Mouse (Mus musculus) erythroblast, embryonic 14.5 days (primary cell): ENCODE measurements around the gene Ptprj. TPM values are rescaled to one million over a fixed set of nuclear protein-coding genes. Genes with fewer than 3 reads are reported as not detected.
"Not testable (repeated sequence)": the region's sequence is repeated elsewhere in the genome, so short reads cannot be mapped to it uniquely, and the experiment has no call there.

Experiments
- H3K27me3 ChIP-seq: 2 replicates; pipeline ENCODE4 v1.6.1; 2012; ENCODE audit warnings: inconsistent platforms; ENCODE audit not compliant: control insufficient read depth
- H3K36me3 ChIP-seq: 2 replicates; pipeline ENCODE4 v1.6.1; 2012; ENCODE audit warnings: mild to moderate bottlenecking, inconsistent platforms; ENCODE audit not compliant: control insufficient read depth
- H3K4me1 ChIP-seq: 2 replicates; pipeline ENCODE4 v1.6.1; 2012; ENCODE audit warnings: inconsistent platforms; ENCODE audit not compliant: control insufficient read depth
- H3K4me3 ChIP-seq: replicated peaks from 2 replicates; pipeline ENCODE3; 2012; ENCODE audit warnings: moderate library complexity, mild to moderate bottlenecking, inconsistent platforms
- H3K9me3 ChIP-seq: 2 replicates; pipeline ENCODE4 v1.6.1; 2012; ENCODE audit warnings: low read length, inconsistent platforms, mixed read lengths; ENCODE audit not compliant: control insufficient read depth
- GATA1 ChIP-seq: IDR thresholded peaks from 2 replicates; pipeline ENCODE4 v1.6.1; 2012; ENCODE audit warnings: low read length, inconsistent platforms, mixed read lengths
- TAL1 ChIP-seq: IDR thresholded peaks from 3 replicates; pipeline ENCODE4 v1.6.1; 2012; ENCODE audit warnings: low read length, inconsistent platforms, mixed read lengths
- polyA plus RNA-seq: library from polyadenylated mRNA; stranded (reverse); fragments of >175 nt; gene quantifications from 2 replicates; pipeline ENCODE4 v1.2.3, GENCODE M21; 2012

Gene Ptprj
- polyA plus RNA-seq, 1 experiment = not detected

- TF ChIP-seq GATA1 = no peak
- TF ChIP-seq TAL1 = no peak
- no peak overlapping the region for H3K4me3 ChIP-seq
- no peaks in the 10 kb centered on the region for H3K27me3 ChIP-seq
- no peaks in the 10 kb centered on the region for H3K36me3 ChIP-seq
- H3K4me1 ChIP-seq = peaks cover 15% of the 10 kb centered on the region
- H3K9me3 ChIP-seq = no peaks in the 10 kb centered on the region
Measured at GRCm38 (mm10) chr2:90472701-90473100, 107.7 kb downstream of the Ptprj start.

DNA sequence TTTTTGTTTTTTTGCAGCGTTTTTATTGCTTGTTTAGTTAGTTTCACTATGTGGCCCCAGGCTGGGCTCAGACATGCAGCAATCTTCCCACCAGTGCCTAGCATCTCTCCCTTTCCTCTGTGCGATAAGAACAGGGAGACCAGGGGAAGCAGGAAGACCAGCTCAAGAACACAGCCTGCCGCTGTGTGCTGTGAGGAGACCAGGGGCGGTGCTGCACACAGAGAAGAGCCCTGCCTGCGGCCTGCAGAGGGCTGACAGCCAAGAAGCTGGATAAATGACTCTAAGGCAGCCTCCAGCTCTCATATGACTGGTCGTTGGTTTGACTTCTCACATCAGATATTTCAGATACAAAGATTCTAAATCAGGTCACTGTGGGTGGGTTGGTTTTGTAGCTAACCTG, 110.3 kb downstream of the Ptprj start:
- no peaks in the 10 kb centered on the region; the same call in 1 of the 2 replicates for H3K36me3 ChIP-seq
- no peak for TF ChIP-seq GATA1
- no peak for TF ChIP-seq TAL1
- peaks cover 4% of the 10 kb centered on the region for H3K4me1 ChIP-seq
- H3K4me3 ChIP-seq = no peak overlapping the region
- no peaks in the 10 kb centered on the region for H3K9me3 ChIP-seq
- no peaks in the 10 kb centered on the region for H3K27me3 ChIP-seq

DNA sequence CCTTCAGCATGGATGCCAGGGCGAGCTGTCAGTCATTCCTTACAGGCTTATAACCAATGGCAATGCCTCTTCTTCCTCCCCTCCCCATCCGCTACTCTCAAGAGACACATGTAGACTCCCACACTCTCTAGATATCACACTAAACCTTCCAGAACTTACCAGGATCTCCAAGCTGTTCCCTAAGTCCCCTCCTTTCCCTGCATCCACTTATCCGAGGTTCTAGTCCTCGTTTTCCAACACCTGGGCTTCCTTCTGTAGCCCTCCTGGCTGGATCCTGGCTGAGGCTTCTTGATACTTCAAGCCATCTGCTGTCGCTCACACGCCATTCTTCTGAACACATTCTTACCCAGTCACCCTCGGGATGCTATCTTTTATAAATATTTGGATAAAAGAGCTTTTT, 114.0 kb downstream of the Ptprj start:
- Histone ChIP-seq H3K4me3 (no peak overlapping the region), H3K27me3 (no peaks in the 10 kb centered on the region), H3K9me3 (no peaks in the 10 kb centered on the region), H3K36me3 (peaks cover 8% of the 10 kb centered on the region), H3K4me1 (no peaks in the 10 kb centered on the region; the same call in 1 of the 2 replicates)
- TF ChIP-seq GATA1 (no peak), TAL1 (no peak)

GRCm38 (mm10) chr2:90463735-90464134, 116.7 kb downstream of the Ptprj start:
- TF ChIP-seq TAL1 (no peak), GATA1 (no peak)

DNA sequence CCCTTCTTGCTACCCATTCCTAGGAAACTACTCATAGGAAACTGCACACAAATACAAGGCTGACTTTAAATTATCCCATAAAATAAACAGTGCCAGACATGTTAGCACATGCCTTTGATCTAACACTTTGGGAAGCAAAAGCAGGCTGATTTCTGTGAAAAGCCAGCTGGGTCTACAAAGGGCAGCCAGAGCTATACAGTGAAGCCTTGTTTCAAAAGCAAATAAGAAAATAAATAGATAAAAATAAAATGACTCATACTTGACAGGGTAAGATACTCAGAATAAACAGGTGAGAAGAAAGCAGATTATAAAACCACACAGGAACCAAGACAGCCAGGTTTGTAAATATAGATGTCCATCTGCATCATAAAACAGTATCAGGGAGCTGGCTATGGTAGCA, 118.2 kb downstream of the Ptprj start:
- no peaks in the 10 kb centered on the region; the same call in 1 of the 2 replicates for H3K4me1 ChIP-seq
- peaks cover 21% of the 10 kb centered on the region for H3K36me3 ChIP-seq
- TF ChIP-seq TAL1 (no peak), GATA1 (no peak)
- H3K27me3 ChIP-seq = no peaks in the 10 kb centered on the region
- H3K4me3 ChIP-seq = no peak overlapping the region
- no peaks in the 10 kb centered on the region for H3K9me3 ChIP-seq

More at GRCm38 (mm10) chr2:90463735-90464134, 116.7 kb downstream of the Ptprj start:
- H3K4me1 ChIP-seq = no peaks in the 10 kb centered on the region; the same call in 1 of the 2 replicates
- H3K4me3 ChIP-seq = no peak overlapping the region
- H3K36me3 ChIP-seq = peaks cover 14% of the 10 kb centered on the region
- H3K9me3 ChIP-seq = no peaks in the 10 kb centered on the region
- no peaks in the 10 kb centered on the region for H3K27me3 ChIP-seq

DNA sequence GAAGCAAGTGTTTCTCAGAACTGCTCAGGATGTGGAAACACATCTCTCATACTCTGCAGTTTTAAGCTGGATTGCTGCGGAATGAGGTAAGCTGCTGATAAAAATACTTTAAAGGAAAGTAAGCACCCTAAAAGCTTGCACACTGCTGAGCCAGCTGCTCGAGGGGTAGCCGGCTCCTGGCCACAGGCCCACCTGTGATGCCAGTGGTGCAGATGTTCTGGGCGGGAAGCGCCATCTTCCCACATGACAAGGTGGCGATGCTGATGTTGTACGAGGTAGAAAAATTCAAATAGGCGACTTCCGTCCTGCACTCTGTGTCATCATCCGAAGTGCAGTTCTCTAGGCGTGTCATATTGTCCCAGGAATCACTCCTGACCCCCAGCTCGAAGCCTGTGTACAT, 122.5 kb downstream of the Ptprj start:
- Histone ChIP-seq H3K9me3 (no peaks in the 10 kb centered on the region), H3K27me3 (no peaks in the 10 kb centered on the region), H3K36me3 (peaks cover 28% of the 10 kb centered on the region), H3K4me1 (no peaks in the 10 kb centered on the region), H3K4me3 (no peak overlapping the region)
- TF ChIP-seq GATA1 = no peak
- no peak for TF ChIP-seq TAL1

DNA sequence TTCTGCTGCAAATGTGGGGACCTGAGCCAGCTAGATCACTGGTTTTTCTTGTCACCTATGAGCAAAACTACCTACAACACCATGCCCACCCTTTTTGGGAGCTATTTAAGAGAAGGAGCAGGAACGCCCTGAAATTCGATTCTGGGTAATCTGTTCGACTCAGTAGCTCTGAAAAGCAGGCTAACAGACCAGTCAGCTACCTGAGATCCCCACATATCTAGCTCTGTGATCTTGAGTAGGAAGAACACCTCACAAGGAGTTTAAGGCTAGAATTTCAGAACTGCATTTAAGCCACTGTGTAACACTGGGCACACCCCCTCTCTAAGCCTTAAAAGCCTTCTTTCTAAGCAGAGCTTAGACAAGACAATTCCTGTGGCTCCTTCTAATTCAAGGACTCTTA, 128.1 kb downstream of the Ptprj start:
- H3K36me3 ChIP-seq = peaks cover 22% of the 10 kb centered on the region
- no peaks in the 10 kb centered on the region for H3K27me3 ChIP-seq
- H3K4me1 ChIP-seq = no peaks in the 10 kb centered on the region
- no peaks in the 10 kb centered on the region for H3K9me3 ChIP-seq
- no peak overlapping the region for H3K4me3 ChIP-seq
- TF ChIP-seq GATA1 = no peak
- no peak for TF ChIP-seq TAL1

- Histone ChIP-seq H3K4me3 (no peak overlapping the region), H3K27me3 (no peaks in the 10 kb centered on the region), H3K9me3 (no peaks in the 10 kb centered on the region), H3K36me3 (peaks cover 9% of the 10 kb centered on the region), H3K4me1 (no peaks in the 10 kb centered on the region)
- no peak for TF ChIP-seq GATA1
- TF ChIP-seq TAL1 = no peak
Measured at GRCm38 (mm10) chr2:90448967-90449740, 131.3 kb downstream of the Ptprj start.

GRCm38 (mm10) chr2:90443811-90444210, 136.6 kb downstream of the Ptprj start:
- Histone ChIP-seq H3K9me3 (no peaks in the 10 kb centered on the region), H3K4me3 (no peak overlapping the region), H3K27me3 (no peaks in the 10 kb centered on the region), H3K36me3 (peaks cover under 1% of the 10 kb centered on the region; the same call in 1 of the 2 replicates), H3K4me1 (no peaks in the 10 kb centered on the region)
- TF ChIP-seq GATA1 (no peak), TAL1 (no peak)

- not testable (repeated sequence) for H3K9me3 ChIP-seq, H3K4me1 ChIP-seq, H3K27me3 ChIP-seq
Measured at GRCm38 (mm10) chr2:90441811-90442210, 138.6 kb downstream of the Ptprj start.

DNA sequence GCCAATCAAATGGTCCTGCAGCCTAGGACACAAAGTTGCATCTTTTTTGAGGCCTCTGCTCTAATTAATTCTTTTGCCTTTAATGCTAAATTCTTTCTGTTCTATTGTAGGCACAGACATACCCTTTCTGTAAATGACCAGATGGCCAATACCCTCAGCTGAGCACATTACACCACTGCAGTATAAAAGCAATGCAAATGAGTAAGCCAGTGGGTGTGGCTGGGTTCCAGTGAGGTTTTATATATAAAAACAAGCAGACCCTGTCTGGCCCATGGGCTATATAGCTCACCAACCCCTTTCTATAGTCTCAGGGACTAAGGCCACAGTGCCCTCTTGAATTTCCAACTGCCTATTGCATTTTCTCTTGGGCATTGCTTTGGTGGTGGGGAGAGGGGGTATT, 140.3 kb downstream of the Ptprj start:
- not testable (repeated sequence) for H3K36me3 ChIP-seq, H3K4me3 ChIP-seq, H3K9me3 ChIP-seq, H3K4me1 ChIP-seq, H3K27me3 ChIP-seq

More at GRCm38 (mm10) chr2:90441811-90442210, 138.6 kb downstream of the Ptprj start:
- H3K36me3 ChIP-seq, H3K4me3 ChIP-seq: not testable (repeated sequence)

GRCm38 (mm10) chr2:90437453-90437852, 143.0 kb downstream of the Ptprj start:
- H3K9me3 ChIP-seq, H3K4me3 ChIP-seq, H3K27me3 ChIP-seq, H3K4me1 ChIP-seq, H3K36me3 ChIP-seq: not testable (repeated sequence)

DNA sequence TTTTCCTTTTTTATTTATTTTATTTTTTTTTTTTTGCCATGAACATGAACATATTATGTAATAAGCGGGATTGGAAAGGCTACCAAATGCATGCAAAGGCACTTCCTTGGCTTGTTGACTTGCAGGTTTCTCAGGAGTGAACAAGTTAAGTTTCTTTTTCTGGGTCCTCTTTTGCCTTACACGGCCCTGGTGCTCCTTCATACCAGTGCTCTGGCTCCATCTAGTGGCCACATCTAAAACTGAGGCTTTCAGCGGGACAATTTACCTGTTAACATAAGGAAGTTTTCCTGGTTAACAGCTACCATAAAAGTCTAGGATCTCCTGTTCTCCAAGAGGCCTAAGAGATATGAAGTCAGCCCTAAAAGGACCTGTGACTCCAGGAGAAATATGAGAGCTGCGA, 150.7 kb downstream of the Ptprj start:
- H3K4me3 ChIP-seq, H3K9me3 ChIP-seq, H3K4me1 ChIP-seq, H3K36me3 ChIP-seq, H3K27me3 ChIP-seq: not testable (repeated sequence)
